Mouse (Mus musculus): ENCODE results near the gene Slc12a4.

Slc12a4 gene

DNA sequence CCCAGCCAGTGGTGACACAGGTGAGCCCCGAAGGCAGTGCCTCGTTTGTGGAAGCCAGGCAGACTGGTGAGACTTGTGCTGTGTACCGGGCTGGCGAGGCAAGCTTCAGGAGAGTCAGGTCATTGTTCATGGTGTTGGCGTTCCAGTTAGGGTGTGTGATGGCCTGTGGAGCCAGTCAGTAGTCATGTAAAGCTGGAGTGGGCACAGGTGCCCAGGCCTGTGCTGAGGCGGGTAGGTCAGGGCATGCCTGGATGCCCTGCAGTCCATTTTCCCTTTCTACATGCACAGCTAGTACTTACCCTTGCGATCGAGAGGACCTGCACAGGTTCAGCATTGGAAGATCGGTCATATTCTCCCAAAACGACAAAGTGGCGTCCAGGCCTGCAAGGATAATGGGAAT is 33.4 kb downstream of the Slc12a4 start:
- no peak for DNase-seq (ENCODE audit: inconsistent ontology term)

DNA sequence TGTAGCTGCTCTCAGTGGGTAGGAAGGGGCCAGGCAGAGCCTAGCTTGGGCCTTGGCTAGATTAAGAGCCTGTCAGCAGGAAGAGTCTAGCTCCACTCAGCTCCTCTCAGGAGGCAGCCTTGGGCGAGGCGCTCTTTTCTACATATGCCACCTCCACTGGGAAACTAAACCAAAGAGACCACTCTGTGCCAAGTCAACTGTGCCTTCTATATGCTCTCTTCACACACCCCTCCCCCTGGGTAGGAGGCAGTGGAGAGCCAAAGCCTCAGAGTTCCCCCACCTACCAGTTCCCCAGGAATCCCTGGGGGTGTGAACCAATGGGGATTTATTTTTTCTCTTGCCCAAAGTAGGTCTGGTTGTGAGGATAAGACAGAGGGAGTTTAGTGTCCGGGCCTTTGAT is 34.6 kb downstream of the Slc12a4 start:
- DNase-seq (ENCODE audit: inconsistent ontology term): no peak

DNA sequence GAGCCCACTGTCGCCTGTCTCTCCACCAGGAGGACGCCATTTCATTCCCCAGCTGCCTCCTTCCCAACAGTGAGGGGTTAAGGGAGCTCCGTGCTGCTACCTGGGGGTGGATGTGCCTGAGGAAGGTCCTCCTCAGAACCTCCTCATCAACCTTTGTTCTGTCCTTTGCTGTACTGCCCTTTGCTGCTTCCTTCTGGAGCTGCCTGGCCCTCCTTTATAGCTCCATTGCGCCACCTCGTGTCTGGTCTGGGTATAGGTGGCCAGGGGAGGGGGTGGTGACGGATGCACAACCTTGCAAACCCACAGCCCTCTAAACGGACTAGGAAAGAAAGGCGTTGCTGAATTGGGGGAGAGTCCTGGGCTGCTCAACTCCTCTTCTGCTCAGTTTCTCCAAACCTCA is 35.3 kb downstream of the Slc12a4 start:
- peak; percentile 79 for DNase-seq (ENCODE audit: inconsistent ontology term)

DNA sequence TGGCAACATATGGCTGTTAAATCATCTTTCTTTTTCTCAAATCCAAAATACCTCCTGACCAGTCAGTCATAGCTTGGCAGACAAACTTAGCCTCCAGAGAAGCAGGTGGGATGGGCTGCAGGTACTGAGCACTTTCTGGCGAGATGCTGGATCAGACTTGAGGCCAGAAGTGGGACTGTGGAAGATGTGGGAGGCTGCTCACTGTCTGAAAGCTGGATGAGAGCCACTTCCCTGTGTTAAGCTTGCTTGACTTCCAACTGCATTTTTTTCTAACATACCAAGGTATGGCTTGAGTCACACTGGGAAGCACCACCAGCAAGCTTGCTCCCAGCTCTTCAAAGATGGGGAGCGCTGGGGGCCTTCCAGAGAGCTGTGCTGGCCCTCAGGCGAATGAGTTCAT is 40.8 kb downstream of the Slc12a4 start:
- no peak for DNase-seq (ENCODE audit: inconsistent ontology term)

DNA sequence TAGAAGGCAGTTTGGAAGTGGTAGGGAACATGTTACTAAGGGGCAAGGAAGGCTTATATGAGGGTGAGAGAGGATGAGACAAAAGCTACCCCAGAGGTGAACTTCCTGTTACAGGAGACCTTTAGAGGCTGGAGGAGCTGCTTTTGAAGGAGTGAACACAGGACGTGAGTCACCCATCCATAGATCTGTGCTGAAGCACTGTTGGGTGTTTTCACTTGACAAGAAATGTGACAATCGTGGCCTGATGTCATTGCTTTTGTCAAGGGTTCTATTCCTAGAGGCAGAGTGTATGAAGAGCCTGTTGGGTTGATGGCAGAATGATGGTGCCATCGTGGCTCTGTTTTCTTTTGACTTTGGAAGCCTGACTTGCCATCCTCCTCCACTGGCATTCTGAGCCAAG is 46.5 kb downstream of the Slc12a4 start:
- no peak for DNase-seq (ENCODE audit: inconsistent ontology term)

DNA sequence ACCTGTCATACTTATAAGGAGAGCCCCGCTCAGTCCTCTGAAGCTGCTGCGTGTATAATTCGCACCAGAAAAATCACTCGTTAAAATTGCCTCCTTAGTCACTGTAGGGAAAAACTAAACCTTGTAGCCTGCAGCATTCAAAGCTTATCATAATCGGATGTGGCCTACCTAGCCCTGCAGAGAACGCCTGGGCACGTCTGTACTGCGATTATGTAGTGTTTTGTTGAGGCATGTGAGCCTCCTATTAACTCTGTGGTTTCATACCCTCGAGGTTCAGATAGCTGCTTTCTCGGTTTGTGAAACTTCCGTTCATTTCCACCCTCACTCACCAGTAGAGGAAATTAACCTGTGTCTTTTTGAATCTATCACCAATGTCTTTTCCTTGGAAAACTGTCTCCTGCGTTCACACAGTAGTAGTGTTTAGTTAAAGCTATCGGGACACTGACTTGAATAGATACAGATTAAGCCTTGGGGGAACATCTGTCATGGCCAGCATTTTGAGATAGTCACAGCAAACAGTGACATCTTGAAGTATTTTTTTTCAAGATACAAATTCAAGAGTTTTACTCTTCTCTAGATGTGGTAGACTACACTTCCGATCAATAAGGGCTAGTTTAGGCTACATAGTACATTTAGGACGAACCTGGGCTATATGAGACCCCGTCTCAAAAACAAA is 64.8 kb downstream of the Slc12a4 start:
- no peak for DNase-seq (ENCODE audit: inconsistent ontology term)

DNA sequence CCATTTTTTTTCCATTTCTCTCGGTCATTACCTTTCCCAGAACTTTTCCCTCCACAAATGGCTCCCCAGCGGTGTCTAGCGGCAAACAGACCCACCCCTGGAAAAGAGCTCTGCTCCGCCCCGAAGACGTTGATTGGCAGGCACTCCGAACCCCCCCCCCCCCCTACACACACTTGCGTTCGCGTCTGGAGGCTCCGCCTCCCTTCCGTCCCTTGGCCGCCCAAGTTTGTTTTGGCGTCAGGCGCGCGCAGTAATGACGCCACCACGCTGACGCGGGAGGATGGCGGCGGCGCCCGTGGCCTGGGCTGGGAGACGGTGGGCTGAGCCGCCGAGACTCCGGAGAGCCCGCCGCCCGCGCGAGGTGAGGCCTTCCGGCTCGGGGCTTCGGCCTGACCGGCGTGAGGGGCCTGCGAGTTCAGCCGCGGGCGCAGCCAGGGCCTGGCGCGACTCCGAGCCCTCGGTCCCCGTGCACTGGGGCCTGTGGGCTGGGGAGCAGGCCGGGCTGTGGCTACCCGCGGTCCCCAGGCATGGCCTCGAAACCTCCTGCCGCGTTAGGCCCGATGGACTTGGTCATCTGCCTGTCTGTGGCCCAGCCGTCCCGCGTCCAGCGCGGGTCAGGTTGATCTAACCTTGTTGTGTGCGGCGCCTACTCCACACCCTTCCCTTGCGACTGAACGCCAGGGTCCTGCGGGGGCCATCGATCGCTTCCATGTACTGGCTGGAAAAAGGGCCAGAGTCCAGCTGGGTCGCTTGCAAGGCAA is 65.5 kb downstream of the Slc12a4 start, which contains the start of gene Pskh1:
TSS of gene Pskh1 (plus strand) at position 262 of the 761 bp plus-strand sequence.
- DNase-seq (ENCODE audit: inconsistent ontology term): peak; percentile 97

DNA sequence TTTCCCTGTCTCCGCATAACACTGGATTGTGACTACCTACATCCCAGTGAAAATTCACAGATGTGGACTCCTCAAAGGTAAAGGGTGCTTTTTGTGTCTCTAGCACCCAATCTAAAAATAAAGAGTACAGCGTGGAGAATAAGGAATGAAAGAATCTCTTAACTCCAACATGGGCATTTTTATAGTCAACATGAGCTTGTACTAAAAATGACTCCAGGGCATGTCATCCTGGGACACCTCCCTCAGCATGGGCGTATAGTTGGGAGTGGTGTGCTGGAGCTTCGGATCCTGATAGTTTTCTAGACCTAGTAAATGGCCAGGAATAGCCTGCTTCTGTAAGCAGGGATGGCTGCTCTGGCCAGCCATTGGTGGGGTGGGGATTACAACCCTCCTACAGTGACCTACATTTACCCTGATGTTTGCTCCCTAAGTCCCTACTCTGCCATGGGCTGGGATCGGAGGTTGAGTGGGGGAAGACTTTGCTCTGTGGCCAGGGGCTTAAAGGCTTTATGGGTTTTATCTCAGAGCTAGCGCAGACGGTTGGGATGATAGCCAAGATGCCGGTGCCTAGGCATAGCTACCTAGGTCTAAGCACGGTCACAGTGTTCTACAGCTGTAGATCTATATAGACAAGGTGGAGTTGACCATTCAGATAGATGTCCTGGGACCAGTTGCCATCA is 68.0 kb downstream of the Slc12a4 start:
- DNase-seq (ENCODE audit: inconsistent ontology term): no peak

All from Muller cell, postnatal 12 days (primary cell).